Mouse (Mus musculus): Measurements from ENCODE around the gene Tbce. TPM values are rescaled to one million over a fixed set of nuclear protein-coding genes. Genes with fewer than 3 reads are reported as not detected.
"Not testable (repeated sequence)": the region's sequence is repeated elsewhere in the genome, so short reads cannot be mapped to it uniquely, and the experiment has no call there.

Tbce gene
- polyA plus RNA-seq, 1 experiment from 2014 or later: 65.5 TPM

DNA sequence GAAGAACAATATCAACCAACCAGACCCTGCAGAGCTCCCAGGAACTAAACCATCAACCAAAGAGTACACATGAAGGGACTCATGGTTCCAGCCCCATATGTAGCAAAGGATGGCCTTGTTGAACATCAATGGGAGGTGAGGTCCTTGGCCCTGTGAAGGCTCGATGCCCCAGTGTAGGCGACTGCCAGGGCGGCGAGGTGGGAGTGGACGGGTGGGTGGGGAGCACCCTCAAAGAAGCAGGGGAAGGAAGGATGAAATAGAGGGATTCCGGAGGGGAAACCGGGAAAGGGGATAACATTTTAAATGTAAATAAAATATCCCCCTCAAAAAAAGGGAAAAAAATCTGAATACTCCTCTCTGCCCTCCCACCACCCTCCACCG, 537 bp downstream of the Tbce start:
- H3K9me3 ChIP-seq (ENCODE audit: control insufficient read depth, low read length): no peaks in the 10 kb centered on the region
- 5% methylated on average over 8 of the region's 8 CpGs for WGBS
- H3K4me1 ChIP-seq (ENCODE audit: control insufficient read depth, insufficient read depth, low read length): peaks cover 8% of the 10 kb centered on the region; the same call in 1 of the 2 replicates
- no peak for DNase-seq (ENCODE audit: low spot score, missing footprints)
- H3K4me2 ChIP-seq: peak overlapping the region; percentile 85
- peak; percentile 65 for ATAC-seq (ENCODE audit: low FRiP score)
- H3K36me3 ChIP-seq (ENCODE audit: control insufficient read depth, insufficient read depth, low read length): no peaks in the 10 kb centered on the region
- peak overlapping the region; percentile 71 for H3K4me3 ChIP-seq (ENCODE audit: low read depth, low read length)
- H3K27ac ChIP-seq (ENCODE audit: low read depth, low read length): peak overlapping the region; percentile 87; the same call in 1 of the 2 replicates
- peak overlapping the region; percentile 87 for H3K9ac ChIP-seq (ENCODE audit: low read length)
- no peaks in the 10 kb centered on the region for H3K27me3 ChIP-seq (ENCODE audit: control insufficient read depth, insufficient read depth, low read length)

DNA sequence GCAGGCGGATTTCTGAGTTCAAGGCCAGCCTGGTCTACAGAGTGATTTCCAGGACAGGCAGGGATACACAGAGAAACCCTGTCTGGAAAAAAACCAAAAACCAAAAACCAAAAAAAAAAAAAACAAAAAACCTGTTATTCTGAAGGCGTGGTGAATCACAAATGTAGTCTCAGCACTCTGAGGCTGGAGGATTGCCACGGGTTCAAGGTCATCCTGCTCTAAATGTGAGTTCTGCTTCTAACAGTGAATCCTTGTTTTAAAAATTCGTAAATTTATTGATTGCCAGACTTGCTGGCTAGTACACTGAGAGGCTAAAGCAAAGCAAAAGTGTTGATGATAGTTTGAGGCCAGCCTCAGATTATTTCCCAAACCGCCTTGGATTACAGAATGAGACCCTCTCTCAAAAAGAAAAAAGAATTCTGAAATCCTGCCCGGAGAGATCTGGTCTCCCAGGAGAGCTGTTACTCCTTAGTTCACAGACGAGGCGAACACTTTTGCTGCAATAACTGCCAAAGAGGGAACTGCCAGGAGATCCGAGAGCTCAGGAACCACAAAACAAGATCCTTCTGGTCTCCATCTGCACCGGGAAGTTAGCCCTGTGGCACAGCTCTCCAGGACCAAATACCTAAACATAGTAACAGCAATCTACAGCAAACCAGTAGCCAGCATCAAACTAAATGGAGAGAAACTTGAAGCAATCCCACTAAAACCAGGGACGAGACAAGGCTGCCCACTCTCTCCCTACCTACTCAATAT, 3.4 kb downstream of the Tbce start:
- Histone ChIP-seq H3K9me3 (ENCODE audit: control insufficient read depth, low read length) (no peaks in the 10 kb centered on the region), H3K27me3 (ENCODE audit: control insufficient read depth, insufficient read depth, low read length) (no peaks in the 10 kb centered on the region), H3K9ac (ENCODE audit: low read length) (no peak overlapping the region), H3K4me3 (ENCODE audit: low read depth, low read length) (no peak overlapping the region), H3K4me2 (no peak overlapping the region), H3K36me3 (ENCODE audit: control insufficient read depth, insufficient read depth, low read length) (no peaks in the 10 kb centered on the region), H3K4me1 (ENCODE audit: control insufficient read depth, insufficient read depth, low read length) (peaks cover 8% of the 10 kb centered on the region; the same call in 1 of the 2 replicates), H3K27ac (ENCODE audit: low read depth, low read length) (no peak overlapping the region)
- DNase-seq (ENCODE audit: low spot score, missing footprints) (no peak), ATAC-seq (ENCODE audit: low FRiP score) (no peak)
- WGBS: 94% methylated on average over 11 of the region's 11 CpGs

DNA sequence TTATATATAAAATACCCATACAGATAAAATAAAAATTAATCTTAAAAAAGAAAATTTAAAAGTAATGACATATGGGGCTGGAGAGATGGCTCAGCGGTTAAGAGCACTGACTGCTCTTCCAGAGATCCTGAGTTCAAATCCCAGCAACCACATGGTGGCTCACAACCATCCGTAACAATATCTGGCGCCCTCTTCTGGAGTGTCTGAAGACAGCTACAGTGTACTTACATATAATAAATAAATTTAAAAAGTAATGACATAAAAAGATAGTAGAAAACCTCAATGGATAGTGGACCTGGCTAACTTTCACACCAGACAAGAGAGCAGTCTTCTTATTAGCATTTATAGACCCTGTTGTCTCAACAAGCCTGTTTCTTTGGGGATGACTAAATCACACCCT, 4.1 kb downstream of the Tbce start:
- H3K36me3 ChIP-seq (ENCODE audit: control insufficient read depth, insufficient read depth, low read length); H3K9me3 ChIP-seq (ENCODE audit: control insufficient read depth, low read length); H3K4me3 ChIP-seq (ENCODE audit: low read depth, low read length); H3K27ac ChIP-seq (ENCODE audit: low read depth, low read length); H3K27me3 ChIP-seq (ENCODE audit: control insufficient read depth, insufficient read depth, low read length); H3K9ac ChIP-seq (ENCODE audit: low read length); H3K4me2 ChIP-seq; DNase-seq (ENCODE audit: low spot score, missing footprints); ATAC-seq (ENCODE audit: low FRiP score); H3K4me1 ChIP-seq (ENCODE audit: control insufficient read depth, insufficient read depth, low read length): not testable (repeated sequence)
- whole genome bisulfite sequencing: 91% methylated on average over 3 of the region's 3 CpGs

DNA sequence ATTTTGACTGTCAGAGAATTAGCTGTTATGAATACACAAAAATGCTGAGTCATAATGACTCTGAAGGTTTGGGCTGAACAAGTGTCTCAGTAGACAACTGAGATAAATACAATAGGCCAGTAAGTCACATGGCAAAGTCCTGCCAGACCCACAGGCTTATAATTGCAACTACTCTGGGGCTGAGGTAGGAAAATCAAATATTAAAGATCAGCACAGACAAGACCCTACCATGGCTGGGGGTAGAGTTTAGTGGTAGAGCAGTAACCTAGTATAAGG, 5.4 kb downstream of the Tbce start:
- Histone ChIP-seq H3K36me3 (ENCODE audit: control insufficient read depth, insufficient read depth, low read length) (no peaks in the 10 kb centered on the region; the same call in 1 of the 2 replicates), H3K4me1 (ENCODE audit: control insufficient read depth, insufficient read depth, low read length) (peaks cover 8% of the 10 kb centered on the region; the same call in 1 of the 2 replicates), H3K27me3 (ENCODE audit: control insufficient read depth, insufficient read depth, low read length) (no peaks in the 10 kb centered on the region), H3K4me3 (ENCODE audit: low read depth, low read length) (no peak overlapping the region), H3K9me3 (ENCODE audit: control insufficient read depth, low read length) (no peaks in the 10 kb centered on the region), H3K4me2 (no peak overlapping the region), H3K9ac (ENCODE audit: low read length) (no peak overlapping the region), H3K27ac (ENCODE audit: low read depth, low read length) (no peak overlapping the region)
- no peak for DNase-seq (ENCODE audit: low spot score, missing footprints)
- no peak for ATAC-seq (ENCODE audit: low FRiP score)

DNA sequence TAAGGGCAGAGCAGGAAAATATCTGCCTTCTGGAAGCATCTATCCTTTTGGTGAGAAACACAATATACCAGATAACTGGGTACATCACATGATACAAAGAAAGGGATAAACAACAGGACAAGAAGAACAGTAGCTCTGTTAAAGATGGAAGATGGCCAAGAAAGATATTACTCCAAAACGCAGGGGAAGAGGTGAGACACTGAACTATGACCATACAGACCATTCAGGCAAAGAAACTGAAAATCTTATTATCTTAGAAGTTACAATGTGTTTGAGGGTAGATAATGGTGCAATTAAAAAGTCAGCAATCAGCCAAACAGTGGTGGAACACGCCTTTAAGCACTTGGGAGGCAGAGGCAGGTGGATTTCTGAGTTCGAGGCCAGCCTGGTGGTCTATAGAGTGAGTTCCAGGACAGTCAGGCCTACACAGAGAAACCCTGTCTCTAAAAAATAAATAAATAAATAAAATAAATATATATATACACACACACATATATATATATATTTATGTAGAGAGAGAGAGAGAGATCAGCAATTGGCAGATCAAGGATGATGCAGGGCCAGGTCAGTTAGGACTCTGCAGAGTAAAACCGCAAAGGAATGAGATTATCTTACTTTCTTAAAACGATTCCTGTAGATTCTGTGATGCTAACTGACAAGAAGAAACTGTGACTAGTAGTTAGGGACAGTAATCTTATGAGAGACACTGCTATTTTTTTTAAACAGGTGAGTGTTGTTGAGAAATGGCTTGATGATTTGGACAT, 5.9 kb downstream of the Tbce start:
- no peaks in the 10 kb centered on the region for H3K9me3 ChIP-seq (ENCODE audit: control insufficient read depth, low read length)
- H3K4me3 ChIP-seq (ENCODE audit: low read depth, low read length): no peak overlapping the region
- H3K27me3 ChIP-seq (ENCODE audit: control insufficient read depth, insufficient read depth, low read length): no peaks in the 10 kb centered on the region
- H3K36me3 ChIP-seq (ENCODE audit: control insufficient read depth, insufficient read depth, low read length): no peaks in the 10 kb centered on the region; the same call in 1 of the 2 replicates
- peaks cover 3% of the 10 kb centered on the region; the same call in 1 of the 2 replicates for H3K4me1 ChIP-seq (ENCODE audit: control insufficient read depth, insufficient read depth, low read length)
- DNase-seq (ENCODE audit: low spot score, missing footprints) (no peak), ATAC-seq (ENCODE audit: low FRiP score) (no peak)
- H3K9ac ChIP-seq (ENCODE audit: low read length): no peak overlapping the region
- 90% methylated on average over 5 of the region's 5 CpGs for WGBS
- no peak overlapping the region for H3K27ac ChIP-seq (ENCODE audit: low read depth, low read length)
- no peak overlapping the region for H3K4me2 ChIP-seq

DNA sequence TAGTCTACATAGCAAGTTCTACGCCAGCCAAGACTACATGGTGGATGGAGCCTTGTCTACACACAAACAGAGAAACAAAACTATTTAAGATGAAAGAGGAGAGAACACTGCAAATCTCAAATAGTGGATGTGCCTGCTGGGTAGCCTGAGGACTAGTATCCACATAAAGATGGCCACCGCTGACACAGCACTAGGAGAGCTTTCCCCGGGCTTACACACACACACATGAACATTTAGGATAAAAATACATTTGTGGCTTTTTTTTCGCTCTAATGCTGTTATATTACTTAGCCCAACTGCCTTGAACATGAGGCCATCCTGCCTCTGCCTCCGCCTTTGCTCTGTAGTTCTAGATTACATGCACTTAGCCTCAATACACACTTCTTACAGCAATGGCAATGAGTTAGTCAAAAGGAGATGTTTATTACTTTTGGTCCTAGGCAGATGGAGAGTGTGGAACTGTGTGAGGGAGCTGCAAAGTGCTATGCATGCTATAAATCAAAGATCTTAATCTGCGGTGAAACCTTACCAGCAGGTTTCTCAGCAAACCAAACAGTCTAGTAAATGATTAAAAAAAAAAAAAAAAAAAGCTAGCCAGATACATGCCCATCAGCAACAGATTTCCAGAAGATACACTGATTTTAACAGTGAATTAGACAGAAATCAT, 13.2 kb downstream of the Tbce start:
- Histone ChIP-seq H3K9ac (ENCODE audit: low read length) (no peak overlapping the region), H3K4me3 (ENCODE audit: low read depth, low read length) (no peak overlapping the region), H3K4me2 (no peak overlapping the region), H3K36me3 (ENCODE audit: control insufficient read depth, insufficient read depth, low read length) (no peaks in the 10 kb centered on the region; the same call in 1 of the 2 replicates), H3K4me1 (ENCODE audit: control insufficient read depth, insufficient read depth, low read length) (no peaks in the 10 kb centered on the region), H3K27me3 (ENCODE audit: control insufficient read depth, insufficient read depth, low read length) (no peaks in the 10 kb centered on the region), H3K27ac (ENCODE audit: low read depth, low read length) (no peak overlapping the region), H3K9me3 (ENCODE audit: control insufficient read depth, low read length) (no peaks in the 10 kb centered on the region)
- DNase-seq (ENCODE audit: low spot score, missing footprints): no peak
- 92% methylated on average over 6 of the region's 6 CpGs for WGBS
- ATAC-seq (ENCODE audit: low FRiP score): no peak

DNA sequence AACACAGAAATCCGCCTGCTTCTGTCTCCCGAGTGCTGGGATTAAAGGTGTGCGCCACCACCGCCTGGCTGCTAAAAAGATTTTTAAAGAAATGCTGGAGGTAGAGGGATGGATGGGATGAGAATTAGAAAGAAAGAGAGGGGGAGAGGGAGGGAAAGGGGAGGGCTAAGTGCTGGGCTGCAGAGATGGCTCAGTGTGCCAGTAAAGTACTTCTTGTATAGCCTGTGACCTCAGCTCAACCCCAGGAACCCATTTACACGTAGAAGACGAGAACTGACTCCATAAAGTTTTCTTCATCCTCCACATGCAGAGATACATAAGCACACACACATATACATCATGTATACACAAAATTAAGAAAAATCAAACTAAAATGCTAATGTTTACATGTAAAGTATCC, 13.9 kb downstream of the Tbce start:
- Histone ChIP-seq H3K27ac (ENCODE audit: low read depth, low read length) (no peak overlapping the region), H3K4me3 (ENCODE audit: low read depth, low read length) (no peak overlapping the region), H3K9ac (ENCODE audit: low read length) (no peak overlapping the region), H3K4me1 (ENCODE audit: control insufficient read depth, insufficient read depth, low read length) (no peaks in the 10 kb centered on the region), H3K9me3 (ENCODE audit: control insufficient read depth, low read length) (no peaks in the 10 kb centered on the region), H3K36me3 (ENCODE audit: control insufficient read depth, insufficient read depth, low read length) (no peaks in the 10 kb centered on the region; the same call in 1 of the 2 replicates), H3K27me3 (ENCODE audit: control insufficient read depth, insufficient read depth, low read length) (no peaks in the 10 kb centered on the region), H3K4me2 (no peak overlapping the region)
- 95% methylated on average over 6 of the region's 6 CpGs for WGBS
- DNase-seq (ENCODE audit: low spot score, missing footprints) (no peak), ATAC-seq (ENCODE audit: low FRiP score) (no peak)

DNA sequence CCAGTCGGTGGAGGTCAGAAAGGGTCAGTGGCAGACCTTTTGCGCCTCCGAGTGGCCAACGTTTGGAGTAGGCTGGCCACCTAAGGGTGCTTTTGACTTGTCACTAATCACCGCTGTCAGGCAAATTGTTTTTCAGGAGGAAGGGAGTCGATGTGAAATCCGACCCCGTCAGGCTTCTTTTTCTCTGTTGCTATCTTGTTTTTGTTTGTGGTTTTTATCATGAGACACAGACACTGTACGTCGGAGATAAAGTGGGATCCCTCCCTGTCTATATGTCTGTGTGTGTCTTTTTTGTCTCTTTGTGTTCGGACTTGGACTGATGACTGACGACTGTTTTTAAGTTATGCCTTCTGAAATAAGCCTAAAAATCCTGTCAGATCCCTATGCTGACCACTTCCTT, 18.0 kb downstream of the Tbce start:
- WGBS: 72% methylated on average over 9 of the region's 12 CpGs
- not testable (repeated sequence) for ATAC-seq (ENCODE audit: low FRiP score); H3K4me3 ChIP-seq (ENCODE audit: low read depth, low read length); H3K9ac ChIP-seq (ENCODE audit: low read length); H3K27me3 ChIP-seq (ENCODE audit: control insufficient read depth, insufficient read depth, low read length); H3K9me3 ChIP-seq (ENCODE audit: control insufficient read depth, low read length); H3K4me2 ChIP-seq; H3K4me1 ChIP-seq (ENCODE audit: control insufficient read depth, insufficient read depth, low read length); H3K36me3 ChIP-seq (ENCODE audit: control insufficient read depth, insufficient read depth, low read length); DNase-seq (ENCODE audit: low spot score, missing footprints); H3K27ac ChIP-seq (ENCODE audit: low read depth, low read length)

DNA sequence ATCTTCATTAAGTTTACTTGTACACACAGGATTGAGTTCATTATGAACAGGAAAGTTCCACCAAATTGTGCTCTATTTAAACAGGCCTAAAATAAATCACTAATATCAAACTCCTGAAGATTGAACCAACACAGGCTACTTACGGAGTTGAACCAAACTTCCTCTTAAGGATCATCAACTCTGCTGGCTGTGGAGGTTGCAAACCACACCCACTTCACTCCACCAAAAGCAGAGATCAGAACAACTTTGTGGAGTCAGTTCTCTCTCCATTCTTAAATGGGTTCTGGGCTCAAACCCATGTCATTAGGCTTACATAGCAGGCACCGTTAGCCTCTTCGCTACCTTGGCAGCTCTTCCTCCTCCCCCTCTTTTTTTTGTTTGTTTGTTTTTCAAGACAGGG, 20.6 kb downstream of the Tbce start:
- DNase-seq (ENCODE audit: low spot score, missing footprints) (no peak), ATAC-seq (ENCODE audit: low FRiP score) (no peak)
- Histone ChIP-seq H3K27ac (ENCODE audit: low read depth, low read length) (no peak overlapping the region), H3K4me2 (no peak overlapping the region), H3K9ac (ENCODE audit: low read length) (no peak overlapping the region), H3K4me3 (ENCODE audit: low read depth, low read length) (no peak overlapping the region), H3K27me3 (ENCODE audit: control insufficient read depth, insufficient read depth, low read length) (no peaks in the 10 kb centered on the region), H3K9me3 (ENCODE audit: control insufficient read depth, low read length) (no peaks in the 10 kb centered on the region), H3K4me1 (ENCODE audit: control insufficient read depth, insufficient read depth, low read length) (no peaks in the 10 kb centered on the region), H3K36me3 (ENCODE audit: control insufficient read depth, insufficient read depth, low read length) (peaks cover 2% of the 10 kb centered on the region; the same call in 1 of the 2 replicates)
- 88% methylated on average over 3 of the region's 3 CpGs for WGBS

All from midbrain, embryonic 11.5 days (tissue).